Mouse (Mus musculus): Measurements from ENCODE around the gene Actg2.
A peak's percentile ranks its signal among the peaks of the same experiment; 100 is the strongest.
"Not testable (repeated sequence)": the region's sequence is repeated elsewhere in the genome, so short reads cannot be mapped to it uniquely, and the experiment has no call there.

Gene Actg2

GRCm38 (mm10) chr6:83536028-83536794 is at the start of gene Actg2:
TSS of gene Actg2 (minus strand) at chr6:83536265.
- DNase-seq (ENCODE audit: low read depth): no peak

- DNase-seq (ENCODE audit: low read depth): not testable (repeated sequence)
Measured at GRCm38 (mm10) chr6:83585328-83585727, 49.3 kb upstream of the Actg2 start.

GRCm38 (mm10) chr6:83583591-83583990 is 47.5 kb upstream of the Actg2 start:
- no peak for DNase-seq (ENCODE audit: low read depth)

- peak; percentile 59 for DNase-seq (ENCODE audit: low read depth)
Measured at GRCm38 (mm10) chr6:83582938-83583270, 46.8 kb upstream of the Actg2 start.

GRCm38 (mm10) chr6:83582135-83582937 is 46.3 kb upstream of the Actg2 start:
- DNase-seq (ENCODE audit: low read depth): no peak

- DNase-seq (ENCODE audit: low read depth): no peak
Measured at GRCm38 (mm10) chr6:83577534-83577933, 41.5 kb upstream of the Actg2 start.

GRCm38 (mm10) chr6:83575609-83576008 is 39.5 kb upstream of the Actg2 start:
- DNase-seq (ENCODE audit: low read depth): no peak

GRCm38 (mm10) chr6:83572671-83573070 is 36.6 kb upstream of the Actg2 start, which contains the start of gene Stambp:
TSS of gene Stambp (minus strand) at chr6:83572729.
- no peak for DNase-seq (ENCODE audit: low read depth)

- DNase-seq (ENCODE audit: low read depth): peak; percentile 87
Measured at GRCm38 (mm10) chr6:83571840-83572667, 36.0 kb upstream of the Actg2 start.

- DNase-seq (ENCODE audit: low read depth): no peak
Measured at GRCm38 (mm10) chr6:83568901-83569862, 33.1 kb upstream of the Actg2 start.

GRCm38 (mm10) chr6:83555972-83556371 is 19.9 kb upstream of the Actg2 start:
- no peak for DNase-seq (ENCODE audit: low read depth)

GRCm38 (mm10) chr6:83548346-83548745 is 12.3 kb upstream of the Actg2 start:
- no peak for DNase-seq (ENCODE audit: low read depth)

GRCm38 (mm10) chr6:83545778-83546177 is 9.7 kb upstream of the Actg2 start:
- DNase-seq (ENCODE audit: low read depth): no peak

- no peak for DNase-seq (ENCODE audit: low read depth)
Measured at GRCm38 (mm10) chr6:83541756-83542456, 5.8 kb upstream of the Actg2 start.

GRCm38 (mm10) chr6:83540017-83540416 is 4.0 kb upstream of the Actg2 start:
- DNase-seq (ENCODE audit: low read depth): no peak

- no peak for DNase-seq (ENCODE audit: low read depth)
Measured at GRCm38 (mm10) chr6:83536795-83537059, 662 bp upstream of the Actg2 start.

- DNase-seq (ENCODE audit: low read depth): no peak
Measured at GRCm38 (mm10) chr6:83532608-83533007, 3.5 kb downstream of the Actg2 start.

- DNase-seq (ENCODE audit: low read depth): no peak
Measured at GRCm38 (mm10) chr6:83523194-83523593, 12.9 kb downstream of the Actg2 start.

- no peak for DNase-seq (ENCODE audit: low read depth)
Measured at GRCm38 (mm10) chr6:83521784-83522183, 14.3 kb downstream of the Actg2 start.

GRCm38 (mm10) chr6:83518637-83519036 is 17.4 kb downstream of the Actg2 start:
- no peak for DNase-seq (ENCODE audit: low read depth)

GRCm38 (mm10) chr6:83515172-83515571 is 20.9 kb downstream of the Actg2 start:
- no peak for DNase-seq (ENCODE audit: low read depth)

Data from c-Kit-positive CD71-negative TER-119-negative erythroid progenitor cells, embryonic 14.5 days (primary cell).